ENCODE assay signal across 16 mouse cellular contexts in genomic region chr9:104130141-104130755, GRCm38 (mm10). TPM values are rescaled to one million over a fixed set of nuclear protein-coding genes. Genes with fewer than 3 reads are reported as not detected.
DNase-seq lines count a peak whose midpoint lies in the region; ATAC-seq lines count a peak whose summit lies in the region.
"Had no signal": no experiment of that assay in that cellular context is flagged by ENCODE, and none has a peak within 500 bp of the region (broad histone marks: within the 10 kb centered on the region; RNA-seq: fewer than 3 reads in every experiment).

No protein-coding gene starts in this region.

- H3K9ac ChIP-seq in heart, embryonic 11.5 days (ENCODE audit: low read depth, low read length), result no peak overlapping the region
- H3K9ac ChIP-seq in intestine, embryonic 14.5 days (ENCODE audit: low read length), result no peak overlapping the region
- H3K9ac ChIP-seq: forebrain, postnatal 0 days had no signal

- DNase-seq in heart, adult 18-20 months, result peak; percentile 42 to 76
- peak; percentile 38 for DNase-seq in testis, postnatal 14 days (ENCODE audit: low spot score)
- no peak for DNase-seq in testis, postnatal 10 days (ENCODE audit: low spot score)
- DNase-seq in intestine, embryonic 14.5 days (ENCODE audit: low spot score), result no peak
- DNase-seq in ovary, adult 18-20 months (ENCODE audit: low spot score), result no peak
- no peak for DNase-seq in left cerebral cortex, postnatal 4 days
- no peak for DNase-seq in left cerebral cortex, adult 18-20 months (ENCODE audit: low spot score in 2 of 2)
- DNase-seq: B cell, adult 2 months; cerebellum, adult 9-10 months; forebrain, postnatal 0 days; kidney, adult 11 months; right cerebral cortex, postnatal 4 days; thymus, adult 18-20 months had no signal

- no peaks in the 10 kb centered on the region for H3K36me3 ChIP-seq in heart, embryonic 11.5 days (ENCODE audit: control insufficient read depth, insufficient read depth, low read length)
- H3K36me3 ChIP-seq in intestine, embryonic 14.5 days (ENCODE audit: control insufficient read depth, insufficient read depth, low read length), result no peaks in the 10 kb centered on the region

- H3K27me3 ChIP-seq in heart, embryonic 11.5 days (ENCODE audit: control insufficient read depth, insufficient read depth, low read length), result no peaks in the 10 kb centered on the region
- no peaks in the 10 kb centered on the region for H3K27me3 ChIP-seq in intestine, embryonic 14.5 days (replicated peaks; ENCODE audit: control insufficient read depth, insufficient read depth, low read length)

- no peak overlapping the region for H3K4me2 ChIP-seq in heart, embryonic 11.5 days
- no peak overlapping the region for H3K4me2 ChIP-seq in intestine, embryonic 14.5 days (ENCODE audit: low read length)

- no peak for ATAC-seq in heart, embryonic 11.5 days (replicated peaks; ENCODE audit: insufficient number of reproducible peaks, low FRiP score, low TSS enrichment)
- peak; percentile 67; the same call in 1 of the 2 replicates for ATAC-seq in intestine, embryonic 14.5 days (replicated peaks; ENCODE audit: low FRiP score, low TSS enrichment, low read depth)
- ATAC-seq: forebrain, postnatal 0 days had no signal

- no peak overlapping the region for H3K4me3 ChIP-seq in heart, embryonic 11.5 days (ENCODE audit: low read depth, low read length)
- H3K4me3 ChIP-seq in intestine, embryonic 14.5 days (ENCODE audit: low read depth, low read length), result no peak overlapping the region

- H3K9me3 ChIP-seq in heart, embryonic 11.5 days (replicated peaks; ENCODE audit: control insufficient read depth, low read length), result no peaks in the 10 kb centered on the region
- H3K9me3 ChIP-seq in intestine, embryonic 14.5 days (ENCODE audit: control insufficient read depth, low read length), result no peaks in the 10 kb centered on the region
- H3K9me3 ChIP-seq: G1E had no signal

- WGBS in heart, embryonic 11.5 days (ENCODE audit: insufficient replicate concordance), result 67% methylated on average over 9 of the region's 9 CpGs
- WGBS in intestine, embryonic 14.5 days, result 73% methylated on average over 9 of the region's 9 CpGs

- no peak overlapping the region for H3K27ac ChIP-seq in heart, embryonic 11.5 days (ENCODE audit: low read depth, low read length)
- no peak overlapping the region for H3K27ac ChIP-seq in intestine, embryonic 14.5 days (ENCODE audit: low read depth)

- intact Hi-C loops in left cerebral cortex, postnatal 4 days (cut with DNase I), result no loop called here

- peaks cover 3% of the 10 kb centered on the region for H3K4me1 ChIP-seq in heart, embryonic 11.5 days (ENCODE audit: control insufficient read depth, insufficient read depth, low read length)
- no peaks in the 10 kb centered on the region; the same call in 1 of the 2 replicates for H3K4me1 ChIP-seq in intestine, embryonic 14.5 days (replicated peaks; ENCODE audit: control insufficient read depth, insufficient read depth, low read length)

RNA-seq across cellular contexts. Expression of gene Ackr4, which starts 3.5 kb away (rescaled TPM):
- total RNA-seq in heart, adult 18-20 months (2021), result 1 to 10 TPM; 1.8 to 1.9 TPM
- 0.31 and 0.48 TPM in 2 replicates for polyA plus RNA-seq in heart, embryonic 11.5 days (2014; fragmentation: Nextera tagmentation; extraction: Ambion mirVana)
- 1.2 and 1.4 TPM in 2 replicates for polyA plus RNA-seq in intestine, embryonic 14.5 days (2014; fragmentation: Nextera tagmentation; extraction: Ambion mirVana)
- 1 to 10 TPM in 1 of 2 experiments, under 1 TPM in 1; 0.98 to 1.1 TPM for total RNA-seq in left cerebral cortex, postnatal 4 days (2021)
- under 1 TPM in 1 of 2 experiments, not detected in 1; 0.21 TPM for total RNA-seq in left cerebral cortex, adult 18-20 months (2021)
- total RNA-seq: megakaryocyte progenitor cell, adult 5-6 weeks had no signal
- polyA plus RNA-seq: G1E had no signal

Comparison
In these comparisons a context has a peak if more than half of its experiments do, and no peak if none do; other contexts are left out.
1. DNase-seq: peak in heart, adult 18-20 months (2 of 2) and testis, postnatal 14 days (single experiment); none in testis, postnatal 10 days (single experiment), intestine, embryonic 14.5 days (single experiment), ovary, adult 18-20 months (single experiment), left cerebral cortex, postnatal 4 days (single experiment) and left cerebral cortex, adult 18-20 months (0 of 2).